Mouse (Mus musculus): ENCODE results near the gene Tut1. TPM values are rescaled to one million over a fixed set of nuclear protein-coding genes. Genes with fewer than 3 reads are reported as not detected.
"Not testable (repeated sequence)": the region's sequence is repeated elsewhere in the genome, so short reads cannot be mapped to it uniquely, and the experiment has no call there.

Tut1 gene
- total RNA-seq, 4 experiments from 2014 or later: 21.5 to 22.2 (median 21.9) TPM

GRCm38 (mm10) chr19:8942276-8942964 is 11.2 kb upstream of the Tut1 start:
- no peak for DNase-seq (ENCODE audit: low spot score in 2 of 2)

GRCm38 (mm10) chr19:8943047-8943446 is 10.6 kb upstream of the Tut1 start:
- no peak for DNase-seq (ENCODE audit: low spot score in 2 of 2)

GRCm38 (mm10) chr19:8944062-8944461 is 9.6 kb upstream of the Tut1 start:
- DNase-seq (ENCODE audit: low spot score in 2 of 2): no peak

- no peak for DNase-seq (ENCODE audit: low spot score in 2 of 2)
Measured at GRCm38 (mm10) chr19:8944750-8945149, 8.9 kb upstream of the Tut1 start.

GRCm38 (mm10) chr19:8945251-8945650 is 8.4 kb upstream of the Tut1 start:
- no peak for DNase-seq (ENCODE audit: low spot score in 2 of 2)

- DNase-seq (ENCODE audit: low spot score in 2 of 2): no peak
Measured at GRCm38 (mm10) chr19:8946929-8947328, 6.7 kb upstream of the Tut1 start.

- DNase-seq (ENCODE audit: low spot score in 2 of 2): no peak
Measured at GRCm38 (mm10) chr19:8950190-8950589, 3.5 kb upstream of the Tut1 start.

GRCm38 (mm10) chr19:8952241-8952640 is 1.4 kb upstream of the Tut1 start:
- DNase-seq (ENCODE audit: low spot score in 2 of 2): no peak

GRCm38 (mm10) chr19:8954171-8954570 is 524 bp downstream of the Tut1 start:
- DNase-seq (ENCODE audit: low spot score in 2 of 2): no peak

GRCm38 (mm10) chr19:8962256-8962655 is 8.6 kb downstream of the Tut1 start:
- DNase-seq (ENCODE audit: low spot score in 2 of 2): no peak

GRCm38 (mm10) chr19:8965075-8965474 is 11.4 kb downstream of the Tut1 start:
- no peak for DNase-seq (ENCODE audit: low spot score in 2 of 2)

- no peak for DNase-seq (ENCODE audit: low spot score in 2 of 2)
Measured at GRCm38 (mm10) chr19:8965771-8966170, 12.1 kb downstream of the Tut1 start.

GRCm38 (mm10) chr19:8966198-8966589 is 12.5 kb downstream of the Tut1 start:
- no peak for DNase-seq (ENCODE audit: low spot score in 2 of 2)

- peak; percentile 99 to 100 for DNase-seq (ENCODE audit: low spot score in 2 of 2)
Measured at GRCm38 (mm10) chr19:8966590-8967372, 13.1 kb downstream of the Tut1 start, which contains the start of gene Eef1g. Gene Eef1g (plus strand): TSS chr19:8967041.

GRCm38 (mm10) chr19:8967373-8967743 is 13.7 kb downstream of the Tut1 start:
- no peak for DNase-seq (ENCODE audit: low spot score in 2 of 2)

GRCm38 (mm10) chr19:8967893-8968292 is 14.2 kb downstream of the Tut1 start:
- no peak for DNase-seq (ENCODE audit: low spot score in 2 of 2)

GRCm38 (mm10) chr19:8972491-8972890 is 18.8 kb downstream of the Tut1 start:
- DNase-seq (ENCODE audit: low spot score in 2 of 2): not testable (repeated sequence)

GRCm38 (mm10) chr19:8974638-8975037 is 21.0 kb downstream of the Tut1 start:
- no peak for DNase-seq (ENCODE audit: low spot score in 2 of 2)

GRCm38 (mm10) chr19:8975491-8975890 is 21.8 kb downstream of the Tut1 start:
- no peak for DNase-seq (ENCODE audit: low spot score in 2 of 2)

- DNase-seq (ENCODE audit: low spot score in 2 of 2): no peak
Measured at GRCm38 (mm10) chr19:8976535-8976934, 22.9 kb downstream of the Tut1 start.

GRCm38 (mm10) chr19:8980771-8981170 is 27.1 kb downstream of the Tut1 start:
- DNase-seq (ENCODE audit: low spot score in 2 of 2): no peak

GRCm38 (mm10) chr19:8981450-8982168 is 28.0 kb downstream of the Tut1 start:
- DNase-seq (ENCODE audit: low spot score in 2 of 2): no peak
